Mouse (Mus musculus) embryonic facial prominence, embryonic 15.5 days (tissue): Measurements from ENCODE around the gene Zfp804b. TPM values are rescaled to one million over a fixed set of nuclear protein-coding genes. Genes with fewer than 3 reads are reported as not detected.

ENCODE experiments used
- polyA plus RNA-seq: library from polyadenylated mRNA; unstranded; fragments of >200 nt; fragmentation: Nextera tagmentation; extraction: Ambion mirVana; gene quantifications from 2 replicates; pipeline ENCODE4 v1.2.1, GENCODE M21; 2015

The Zfp804b gene
- polyA plus RNA-seq, 1 experiment from 2014 or later = 0.39 TPM

Other genes with a start within 250 kb of the Zfp804b start
- gene Tex47, start 40.6 kb downstream of the Zfp804b start, polyA plus RNA-seq = 0.33 and 0.46 TPM in 2 replicates